Mouse (Mus musculus) layer of hippocampus, postnatal 36 days (tissue): ENCODE data around the gene Vpreb2. TPM values are rescaled to one million over a fixed set of nuclear protein-coding genes. Genes with fewer than 3 reads are reported as not detected.
"Not testable (repeated sequence)": the region's sequence is repeated elsewhere in the genome, so short reads cannot be mapped to it uniquely, and the experiment has no call there.

Experiments
- DNase-seq, 2 experiments: peaks; one replicate each; pipeline ENCODE4 v3.0.0; 2022
- total RNA-seq, 2 experiments: library from RNA; stranded (reverse); gene quantifications; 2 replicates each; pipeline ENCODE4 v1.2.3; 2021

The Vpreb2 gene
- total RNA-seq, 2 experiments from 2014 or later = not detected

DNA sequence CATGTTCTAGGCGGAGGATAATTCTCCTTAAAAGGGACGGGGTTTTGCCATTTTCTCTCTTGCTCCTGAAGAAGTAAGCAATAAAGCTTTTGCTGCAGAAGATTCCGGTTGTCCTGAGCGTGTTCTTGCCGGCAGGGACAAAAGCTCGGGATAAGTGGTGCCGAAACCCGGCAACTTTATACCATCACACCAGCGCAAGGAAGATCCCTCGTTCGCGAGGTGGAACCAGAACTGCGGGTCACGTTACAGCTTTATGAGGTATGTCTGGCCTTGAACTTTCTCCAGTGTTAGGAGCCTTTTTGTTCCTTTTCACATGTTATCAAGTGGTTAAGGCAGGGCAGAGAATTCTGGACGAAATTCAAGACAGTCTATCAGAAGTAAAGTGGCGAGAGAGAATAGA lies 12.1 kb downstream of the Vpreb2 start:
- DNase-seq = not testable (repeated sequence)

DNA sequence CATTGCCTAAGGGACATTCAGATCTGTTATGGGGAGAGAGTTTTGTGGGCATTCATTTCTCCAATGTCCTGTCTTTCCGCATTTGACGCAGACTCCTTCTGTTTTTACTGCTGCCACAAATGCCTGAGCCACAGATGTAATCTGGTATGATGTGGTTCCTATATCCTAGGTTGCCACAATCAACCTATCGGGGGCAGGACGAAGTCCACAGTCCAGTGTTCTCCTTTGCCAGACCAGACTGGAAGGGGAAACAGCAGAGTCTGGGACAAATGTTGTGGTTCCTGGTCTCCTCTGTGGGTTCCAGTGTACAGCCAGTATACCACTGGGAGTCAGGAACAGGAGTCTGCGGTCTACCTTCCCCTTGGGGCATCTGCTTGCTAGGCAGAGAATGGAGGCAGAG lies 19.4 kb downstream of the Vpreb2 start:
- no peak for DNase-seq

DNA sequence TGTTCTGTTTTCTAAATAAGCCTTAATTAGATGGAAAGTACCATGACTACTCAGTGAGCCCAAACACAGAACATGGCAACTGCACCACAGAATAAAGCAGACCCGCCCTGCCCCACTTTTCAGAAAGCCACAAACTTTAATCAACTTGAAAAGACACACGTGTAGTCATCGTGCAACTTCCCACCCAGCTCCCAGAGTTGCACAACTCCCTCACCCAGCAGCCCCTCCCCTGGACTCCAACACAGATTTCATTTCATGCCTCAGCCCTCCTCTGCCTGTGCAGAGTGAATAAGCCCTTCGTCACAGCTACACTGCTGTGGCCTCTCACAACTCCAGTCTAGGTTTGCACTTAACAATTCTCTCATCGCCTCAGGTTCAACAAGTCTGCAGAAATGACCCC lies 24.4 kb downstream of the Vpreb2 start:
- DNase-seq = no peak

DNA sequence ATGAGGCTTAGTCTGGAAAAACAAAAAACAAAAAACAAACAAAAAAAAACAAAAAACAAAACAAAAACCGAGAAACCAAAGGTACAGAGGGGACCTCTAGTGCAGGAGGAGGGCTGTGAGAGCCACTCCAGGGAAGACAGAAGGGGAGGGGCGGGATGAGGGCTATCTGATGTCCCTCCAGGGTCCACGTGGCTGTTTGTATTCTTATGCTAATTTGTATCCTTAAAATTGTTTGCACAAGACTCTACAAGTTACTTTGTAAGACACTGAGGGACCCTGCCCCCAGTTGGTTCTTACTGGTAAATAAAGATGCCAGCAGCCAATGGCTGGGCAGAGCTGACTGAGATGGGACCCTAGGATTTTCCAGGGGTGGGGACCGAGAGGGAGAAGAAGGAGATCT lies 26.9 kb downstream of the Vpreb2 start:
- DNase-seq = no peak

DNA sequence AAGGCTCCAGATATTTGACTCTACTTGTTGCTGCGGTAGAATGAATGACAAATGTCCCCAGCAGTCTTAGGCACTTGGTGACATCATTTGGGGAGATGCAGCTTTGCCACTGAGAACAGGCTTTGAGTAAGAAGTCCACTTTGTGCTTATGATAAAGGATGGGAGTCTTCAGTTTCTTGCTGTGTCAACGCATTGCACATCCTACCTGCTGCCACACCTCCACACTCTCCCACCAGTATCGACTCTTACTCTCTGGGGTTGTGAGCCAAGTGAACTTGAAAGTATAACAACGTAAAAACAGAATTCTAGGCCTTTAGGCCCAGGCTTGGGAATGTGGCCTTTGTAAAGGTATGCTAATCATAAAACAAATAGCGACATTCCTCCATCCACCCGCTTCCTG lies 30.9 kb downstream of the Vpreb2 start:
- DNase-seq = no peak

DNA sequence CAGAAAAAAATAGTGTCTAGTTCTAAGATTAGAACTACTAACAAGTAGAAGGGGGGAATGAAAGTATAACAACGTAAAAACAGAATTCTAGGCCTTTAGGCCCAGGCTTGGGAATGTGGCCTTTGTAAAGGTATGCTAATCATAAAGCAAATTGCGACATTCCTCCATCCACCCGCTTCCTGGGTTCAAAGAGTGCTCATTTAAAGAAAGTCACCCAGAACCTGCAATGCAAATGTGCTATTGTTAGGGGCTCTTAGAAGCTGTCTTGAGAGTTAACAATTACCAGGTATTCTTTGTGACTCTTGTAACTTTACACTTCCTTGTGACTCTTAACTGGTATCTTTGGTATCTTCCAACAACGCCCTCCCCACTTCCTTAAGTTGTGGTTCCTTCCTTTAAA lies 36.3 kb downstream of the Vpreb2 start:
- DNase-seq = not testable (repeated sequence)

DNA sequence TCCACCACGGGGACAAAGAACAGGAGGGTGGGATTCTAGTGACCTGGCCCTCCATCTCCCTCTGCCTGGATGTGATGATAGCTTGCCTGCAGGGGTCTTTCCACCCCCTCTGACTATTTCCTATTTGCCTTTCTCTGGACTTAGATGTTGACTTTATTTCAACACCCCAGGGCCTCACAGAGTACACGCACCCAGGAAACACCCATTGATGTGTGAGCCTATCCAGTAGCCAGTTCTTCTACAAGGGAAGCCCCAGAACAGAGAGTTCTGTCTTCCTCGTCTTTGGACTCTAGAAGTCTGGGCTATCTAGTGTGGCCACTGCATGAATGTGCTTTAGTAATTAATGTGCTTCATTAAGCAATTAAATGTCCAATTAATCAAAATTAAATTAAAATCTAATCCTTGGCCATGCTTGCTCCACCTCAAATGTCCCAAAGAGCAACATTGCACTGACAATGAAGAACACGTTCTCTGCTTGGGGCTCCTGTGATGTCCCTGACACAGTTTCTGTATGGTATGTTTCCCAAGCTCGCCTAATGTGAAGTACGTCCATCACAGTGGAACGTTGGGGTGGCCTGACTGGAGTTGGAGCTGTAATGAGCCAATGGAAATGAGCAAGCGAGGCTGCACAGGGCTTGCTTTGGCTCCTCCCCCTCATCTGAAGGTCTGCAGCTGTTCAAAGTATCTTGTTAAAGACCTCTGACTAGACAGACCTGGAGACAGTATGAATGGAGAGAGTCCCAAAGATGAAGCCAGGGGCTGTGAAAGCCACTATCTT lies 42.7 kb downstream of the Vpreb2 start:
- no peak for DNase-seq

DNA sequence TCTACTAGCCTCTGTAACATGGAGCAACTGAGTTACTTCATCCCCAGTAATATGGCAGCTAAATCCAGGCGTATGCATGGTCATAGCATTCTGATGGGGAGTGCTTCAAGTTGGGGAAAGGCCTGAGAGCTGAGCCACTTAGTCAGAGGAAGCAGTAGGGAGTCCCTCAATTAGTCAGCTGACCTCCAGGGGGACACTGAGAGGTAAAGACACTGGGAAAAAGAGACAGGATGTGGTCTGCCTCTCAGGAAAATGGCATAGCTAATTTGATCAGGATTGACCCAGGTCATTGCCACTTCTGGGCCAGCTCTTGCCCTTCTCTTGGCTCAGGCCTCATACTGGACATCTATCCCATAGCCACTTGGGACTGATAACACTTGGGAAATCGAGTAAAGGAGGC lies 47.1 kb downstream of the Vpreb2 start:
- no peak for DNase-seq

Other genes starting within 250 kb of the Vpreb2 start
- gene Med15, start 247.5 kb upstream of the Vpreb2 start, total RNA-seq = 10 to 100 TPM; 73.4 to 80.2 TPM
- gene Klhl22, start 220.8 kb upstream of the Vpreb2 start, total RNA-seq = 100 to 1,000 TPM in 1 of 2 experiments, 10 to 100 TPM in 1; 86.2 to 109 TPM
- gene Scarf2, start 183.1 kb upstream of the Vpreb2 start, total RNA-seq = 1 to 10 TPM; 2.1 to 2.4 TPM
- 1 to 10 TPM; 2.6 to 4.0 TPM for gene B830017H08Rik, start 147.3 kb upstream of the Vpreb2 start, total RNA-seq
- 10 to 100 TPM; 12.8 to 16.4 TPM for gene Car15, start 142.1 kb upstream of the Vpreb2 start, total RNA-seq
- 1 to 10 TPM; 2.7 to 4.1 TPM for gene Gm20518, start 88.8 kb upstream of the Vpreb2 start, total RNA-seq
- not detected for gene Tssk1, start 86.2 kb upstream of the Vpreb2 start, total RNA-seq
- 100 to 1,000 TPM; 106 to 110 TPM for gene Dgcr2, start 81.9 kb upstream of the Vpreb2 start, total RNA-seq
- not detected for gene Tssk2, start 81.8 kb upstream of the Vpreb2 start, total RNA-seq
- 10 to 100 TPM; 28.1 to 28.5 TPM for gene Ess2, start 69.1 kb upstream of the Vpreb2 start, total RNA-seq
- gene Gsc2, start 65.4 kb upstream of the Vpreb2 start, total RNA-seq = not detected
- gene Slc25a1, start 52.2 kb upstream of the Vpreb2 start, total RNA-seq = 10 to 100 TPM; 37.1 to 39.9 TPM
- 10 to 100 TPM; 66.1 to 70.8 TPM for gene Dgcr6, start 72.4 kb downstream of the Vpreb2 start, total RNA-seq
- gene Prodh, start 109.8 kb downstream of the Vpreb2 start, total RNA-seq = 10 to 100 TPM; 32.7 to 42.6 TPM
- gene Rtn4r, start 147.2 kb downstream of the Vpreb2 start, total RNA-seq = 100 to 1,000 TPM in 1 of 2 experiments, 10 to 100 TPM in 1; 96.1 to 105 TPM
- gene Ccdc188, start 237.5 kb downstream of the Vpreb2 start, total RNA-seq = not detected